Mouse (Mus musculus): Measurements from ENCODE around the gene Egfl7.

The Egfl7 gene

GRCm38 (mm10) chr2:26593211-26594021 lies 13.6 kb downstream of the Egfl7 start:
- no peak for DNase-seq (ENCODE audit: low spot score in 2 of 2)

GRCm38 (mm10) chr2:26594022-26594346 lies 14.2 kb downstream of the Egfl7 start:
- no peak for DNase-seq (ENCODE audit: low spot score in 2 of 2)

GRCm38 (mm10) chr2:26594461-26594933 lies 14.7 kb downstream of the Egfl7 start:
- DNase-seq (ENCODE audit: low spot score in 2 of 2) = no peak

- DNase-seq (ENCODE audit: low spot score in 2 of 2) = no peak
Measured at GRCm38 (mm10) chr2:26594934-26595724, 15.3 kb downstream of the Egfl7 start.

- DNase-seq (ENCODE audit: low spot score in 2 of 2) = no peak
Measured at GRCm38 (mm10) chr2:26595725-26596435, 16.1 kb downstream of the Egfl7 start.

GRCm38 (mm10) chr2:26596898-26597297 lies 17.1 kb downstream of the Egfl7 start:
- no peak for DNase-seq (ENCODE audit: low spot score in 2 of 2)

GRCm38 (mm10) chr2:26597810-26598209 lies 18.0 kb downstream of the Egfl7 start:
- DNase-seq (ENCODE audit: low spot score in 2 of 2) = no peak

- no peak for DNase-seq (ENCODE audit: low spot score in 2 of 2)
Measured at GRCm38 (mm10) chr2:26598462-26598861, 18.6 kb downstream of the Egfl7 start.

- no peak for DNase-seq (ENCODE audit: low spot score in 2 of 2)
Measured at GRCm38 (mm10) chr2:26599965-26600364, 20.2 kb downstream of the Egfl7 start.

- DNase-seq (ENCODE audit: low spot score in 2 of 2) = no peak
Measured at GRCm38 (mm10) chr2:26600664-26601063, 20.9 kb downstream of the Egfl7 start.

GRCm38 (mm10) chr2:26601595-26601994 lies 21.8 kb downstream of the Egfl7 start:
- no peak for DNase-seq (ENCODE audit: low spot score in 2 of 2)

GRCm38 (mm10) chr2:26602631-26603030 lies 22.8 kb downstream of the Egfl7 start:
- no peak for DNase-seq (ENCODE audit: low spot score in 2 of 2)

GRCm38 (mm10) chr2:26603159-26603558 lies 23.3 kb downstream of the Egfl7 start:
- no peak for DNase-seq (ENCODE audit: low spot score in 2 of 2)

- DNase-seq (ENCODE audit: low spot score in 2 of 2) = peak; percentile 78 to 80
Measured at GRCm38 (mm10) chr2:26603720-26604671, 24.2 kb downstream of the Egfl7 start, which contains the start of gene Agpat2. Gene Agpat2 (minus strand): TSS chr2:26604417.

- no peak for DNase-seq (ENCODE audit: low spot score in 2 of 2)
Measured at GRCm38 (mm10) chr2:26605331-26605730, 25.5 kb downstream of the Egfl7 start.

- no peak for DNase-seq (ENCODE audit: low spot score in 2 of 2)
Measured at GRCm38 (mm10) chr2:26606579-26606978, 26.8 kb downstream of the Egfl7 start.

GRCm38 (mm10) chr2:26607056-26607910 lies 27.5 kb downstream of the Egfl7 start:
- DNase-seq (ENCODE audit: low spot score in 2 of 2) = no peak

- no peak for DNase-seq (ENCODE audit: low spot score in 2 of 2)
Measured at GRCm38 (mm10) chr2:26608781-26609180, 29.0 kb downstream of the Egfl7 start.

GRCm38 (mm10) chr2:26609261-26609661 lies 29.4 kb downstream of the Egfl7 start:
- DNase-seq (ENCODE audit: low spot score in 2 of 2) = no peak

- no peak for DNase-seq (ENCODE audit: low spot score in 2 of 2)
Measured at GRCm38 (mm10) chr2:26610526-26610925, 30.7 kb downstream of the Egfl7 start.

All from urinary bladder, adult 18-20 months (tissue).